Mouse (Mus musculus): ENCODE data around the gene Ankrd49. TPM values are rescaled to one million over a fixed set of nuclear protein-coding genes. Genes with fewer than 3 reads are reported as not detected.
A peak's percentile ranks its signal among the peaks of the same experiment; 100 is the strongest.

The Ankrd49 gene
- polyA plus RNA-seq (2014; fragmentation: Nextera tagmentation; extraction: Ambion mirVana) = 44.5 and 46.8 TPM in 2 replicates

GRCm38 (mm10) chr9:14784039-14785002 is at the start of gene Ankrd49, which contains the start of gene Mre11a:
TSS of gene Ankrd49 (minus strand) at chr9:14784856.
TSS of gene Mre11a (plus strand) at chr9:14784654.
- H3K9me3 ChIP-seq (ENCODE audit: control insufficient read depth, low read length) = no peaks in the 10 kb centered on the region
- H3K4me2 ChIP-seq (replicated peaks; ENCODE audit: low read depth, low read length) = peak within 1 kb of the TSS; percentile 82
- no peaks in the 10 kb centered on the region for H3K27me3 ChIP-seq (ENCODE audit: control insufficient read depth, insufficient read depth, low read length)
- peaks cover 46% of the 10 kb centered on the region for H3K36me3 ChIP-seq (ENCODE audit: control insufficient read depth, insufficient read depth, low read length)
- no peaks in the 10 kb centered on the region; the same call in 1 of the 2 replicates for H3K4me1 ChIP-seq (ENCODE audit: control insufficient read depth, insufficient read depth, low read length)
- peak within 1 kb of the TSS; percentile 92 for H3K9ac ChIP-seq (ENCODE audit: low read depth, low read length)
- peak within 1 kb of the TSS; percentile 88 for H3K4me3 ChIP-seq (ENCODE audit: low read length)
- under 1% methylated on average over 62 of the region's 62 CpGs for WGBS
- H3K27ac ChIP-seq (ENCODE audit: low read depth, low read length) = peak within 1 kb of the TSS; percentile 97
- peak; percentile 99 for ATAC-seq (ENCODE audit: low FRiP score, low TSS enrichment)

GRCm38 (mm10) chr9:14832046-14832445 is 47.4 kb upstream of the Ankrd49 start:
- peaks cover 72% of the 10 kb centered on the region for H3K36me3 ChIP-seq (ENCODE audit: control insufficient read depth, insufficient read depth, low read length)
- H3K9me3 ChIP-seq (ENCODE audit: control insufficient read depth, low read length) = no peaks in the 10 kb centered on the region
- no peak overlapping the region for H3K4me3 ChIP-seq (ENCODE audit: low read length)
- H3K9ac ChIP-seq (ENCODE audit: low read depth, low read length) = no peak overlapping the region
- H3K4me2 ChIP-seq (replicated peaks; ENCODE audit: low read depth, low read length) = no peak overlapping the region
- ATAC-seq (ENCODE audit: low FRiP score, low TSS enrichment) = no peak
- H3K4me1 ChIP-seq (ENCODE audit: control insufficient read depth, insufficient read depth, low read length) = no peaks in the 10 kb centered on the region
- 84% methylated on average over 5 of the region's 5 CpGs for WGBS
- no peaks in the 10 kb centered on the region for H3K27me3 ChIP-seq (ENCODE audit: control insufficient read depth, insufficient read depth, low read length)
- H3K27ac ChIP-seq (ENCODE audit: low read depth, low read length) = no peak overlapping the region

- H3K27ac ChIP-seq (ENCODE audit: low read depth, low read length) = no peak overlapping the region
- peaks cover 54% of the 10 kb centered on the region for H3K36me3 ChIP-seq (ENCODE audit: control insufficient read depth, insufficient read depth, low read length)
- H3K4me3 ChIP-seq (ENCODE audit: low read length) = no peak overlapping the region
- H3K9me3 ChIP-seq (ENCODE audit: control insufficient read depth, low read length) = no peaks in the 10 kb centered on the region
- WGBS = 66% methylated on average over 2 of the region's 2 CpGs
- no peak for ATAC-seq (ENCODE audit: low FRiP score, low TSS enrichment)
- no peak overlapping the region for H3K4me2 ChIP-seq (replicated peaks; ENCODE audit: low read depth, low read length)
- no peaks in the 10 kb centered on the region for H3K4me1 ChIP-seq (ENCODE audit: control insufficient read depth, insufficient read depth, low read length)
- H3K9ac ChIP-seq (ENCODE audit: low read depth, low read length) = no peak overlapping the region
- no peaks in the 10 kb centered on the region for H3K27me3 ChIP-seq (ENCODE audit: control insufficient read depth, insufficient read depth, low read length)
Measured at GRCm38 (mm10) chr9:14827875-14828274, 43.2 kb upstream of the Ankrd49 start.

GRCm38 (mm10) chr9:14824840-14825239 is 40.2 kb upstream of the Ankrd49 start:
- Histone ChIP-seq H3K9me3 (ENCODE audit: control insufficient read depth, low read length) (no peaks in the 10 kb centered on the region), H3K4me3 (ENCODE audit: low read length) (no peak overlapping the region), H3K36me3 (ENCODE audit: control insufficient read depth, insufficient read depth, low read length) (peaks cover 54% of the 10 kb centered on the region), H3K27me3 (ENCODE audit: control insufficient read depth, insufficient read depth, low read length) (no peaks in the 10 kb centered on the region), H3K9ac (ENCODE audit: low read depth, low read length) (no peak overlapping the region), H3K4me2 (replicated peaks; ENCODE audit: low read depth, low read length) (no peak overlapping the region), H3K4me1 (ENCODE audit: control insufficient read depth, insufficient read depth, low read length) (no peaks in the 10 kb centered on the region), H3K27ac (ENCODE audit: low read depth, low read length) (no peak overlapping the region)
- no peak for ATAC-seq (ENCODE audit: low FRiP score, low TSS enrichment)
- 89% methylated on average over 5 of the region's 5 CpGs for WGBS

- no peaks in the 10 kb centered on the region for H3K9me3 ChIP-seq (ENCODE audit: control insufficient read depth, low read length)
- no peak overlapping the region for H3K27ac ChIP-seq (ENCODE audit: low read depth, low read length)
- H3K9ac ChIP-seq (ENCODE audit: low read depth, low read length) = no peak overlapping the region
- H3K4me1 ChIP-seq (ENCODE audit: control insufficient read depth, insufficient read depth, low read length) = no peaks in the 10 kb centered on the region
- peaks cover 69% of the 10 kb centered on the region for H3K36me3 ChIP-seq (ENCODE audit: control insufficient read depth, insufficient read depth, low read length)
- H3K27me3 ChIP-seq (ENCODE audit: control insufficient read depth, insufficient read depth, low read length) = no peaks in the 10 kb centered on the region
- no peak overlapping the region for H3K4me2 ChIP-seq (replicated peaks; ENCODE audit: low read depth, low read length)
- H3K4me3 ChIP-seq (ENCODE audit: low read length) = no peak overlapping the region
- no peak for ATAC-seq (ENCODE audit: low FRiP score, low TSS enrichment)
Measured at GRCm38 (mm10) chr9:14821396-14821795, 36.7 kb upstream of the Ankrd49 start.

- Histone ChIP-seq H3K4me1 (ENCODE audit: control insufficient read depth, insufficient read depth, low read length) (no peaks in the 10 kb centered on the region), H3K4me3 (ENCODE audit: low read length) (no peak overlapping the region), H3K27ac (ENCODE audit: low read depth, low read length) (no peak overlapping the region), H3K9me3 (ENCODE audit: control insufficient read depth, low read length) (no peaks in the 10 kb centered on the region), H3K27me3 (ENCODE audit: control insufficient read depth, insufficient read depth, low read length) (no peaks in the 10 kb centered on the region), H3K9ac (ENCODE audit: low read depth, low read length) (no peak overlapping the region), H3K36me3 (ENCODE audit: control insufficient read depth, insufficient read depth, low read length) (peaks cover 66% of the 10 kb centered on the region), H3K4me2 (replicated peaks; ENCODE audit: low read depth, low read length) (no peak overlapping the region)
- WGBS = 97% methylated on average over 5 of the region's 5 CpGs
- ATAC-seq (ENCODE audit: low FRiP score, low TSS enrichment) = no peak
Measured at GRCm38 (mm10) chr9:14810111-14810510, 25.5 kb upstream of the Ankrd49 start.

GRCm38 (mm10) chr9:14806786-14807185 is 22.1 kb upstream of the Ankrd49 start:
- WGBS = 96% methylated on average over 1 of the region's 1 CpGs
- H3K4me2 ChIP-seq (replicated peaks; ENCODE audit: low read depth, low read length) = no peak overlapping the region
- no peak for ATAC-seq (ENCODE audit: low FRiP score, low TSS enrichment)
- peaks cover 64% of the 10 kb centered on the region for H3K36me3 ChIP-seq (ENCODE audit: control insufficient read depth, insufficient read depth, low read length)
- H3K27me3 ChIP-seq (ENCODE audit: control insufficient read depth, insufficient read depth, low read length) = no peaks in the 10 kb centered on the region
- no peaks in the 10 kb centered on the region for H3K4me1 ChIP-seq (ENCODE audit: control insufficient read depth, insufficient read depth, low read length)
- no peak overlapping the region for H3K27ac ChIP-seq (ENCODE audit: low read depth, low read length)
- no peaks in the 10 kb centered on the region for H3K9me3 ChIP-seq (ENCODE audit: control insufficient read depth, low read length)
- no peak overlapping the region for H3K9ac ChIP-seq (ENCODE audit: low read depth, low read length)
- no peak overlapping the region for H3K4me3 ChIP-seq (ENCODE audit: low read length)

GRCm38 (mm10) chr9:14805714-14806113 is 21.1 kb upstream of the Ankrd49 start:
- ATAC-seq (ENCODE audit: low FRiP score, low TSS enrichment) = no peak
- no peak overlapping the region for H3K27ac ChIP-seq (ENCODE audit: low read depth, low read length)
- no peaks in the 10 kb centered on the region for H3K4me1 ChIP-seq (ENCODE audit: control insufficient read depth, insufficient read depth, low read length)
- no peak overlapping the region for H3K9ac ChIP-seq (ENCODE audit: low read depth, low read length)
- WGBS = 86% methylated on average over 2 of the region's 2 CpGs
- H3K27me3 ChIP-seq (ENCODE audit: control insufficient read depth, insufficient read depth, low read length) = no peaks in the 10 kb centered on the region
- H3K9me3 ChIP-seq (ENCODE audit: control insufficient read depth, low read length) = no peaks in the 10 kb centered on the region
- H3K4me2 ChIP-seq (replicated peaks; ENCODE audit: low read depth, low read length) = no peak overlapping the region
- H3K4me3 ChIP-seq (ENCODE audit: low read length) = no peak overlapping the region
- peaks cover 68% of the 10 kb centered on the region for H3K36me3 ChIP-seq (ENCODE audit: control insufficient read depth, insufficient read depth, low read length)

GRCm38 (mm10) chr9:14787356-14787755 is 2.7 kb upstream of the Ankrd49 start:
- H3K27ac ChIP-seq (ENCODE audit: low read depth, low read length) = no peak overlapping the region
- no peaks in the 10 kb centered on the region; the same call in 1 of the 2 replicates for H3K4me1 ChIP-seq (ENCODE audit: control insufficient read depth, insufficient read depth, low read length)
- no peak overlapping the region for H3K4me3 ChIP-seq (ENCODE audit: low read length)
- H3K27me3 ChIP-seq (ENCODE audit: control insufficient read depth, insufficient read depth, low read length) = no peaks in the 10 kb centered on the region
- ATAC-seq (ENCODE audit: low FRiP score, low TSS enrichment) = no peak
- 90% methylated on average over 6 of the region's 6 CpGs for WGBS
- H3K9ac ChIP-seq (ENCODE audit: low read depth, low read length) = no peak overlapping the region
- no peak overlapping the region for H3K4me2 ChIP-seq (replicated peaks; ENCODE audit: low read depth, low read length)
- H3K9me3 ChIP-seq (ENCODE audit: control insufficient read depth, low read length) = no peaks in the 10 kb centered on the region
- H3K36me3 ChIP-seq (ENCODE audit: control insufficient read depth, insufficient read depth, low read length) = peaks cover 49% of the 10 kb centered on the region
